Mouse (Mus musculus) bone marrow macrophage, adult 2 months (primary cell): ENCODE data around the gene Car7.

Source experiments
- CTCF ChIP-seq: IDR thresholded peaks from 2 replicates; pipeline ENCODE4 v1.5.1; 2012; ENCODE audit warnings: low read depth, mild to moderate bottlenecking, low read length, moderate library complexity
- POLR2A ChIP-seq: IDR thresholded peaks from 2 replicates; pipeline ENCODE4 v1.6.1; 2012; ENCODE audit warnings: mild to moderate bottlenecking, low read depth, low read length, borderline replicate concordance

DNA sequence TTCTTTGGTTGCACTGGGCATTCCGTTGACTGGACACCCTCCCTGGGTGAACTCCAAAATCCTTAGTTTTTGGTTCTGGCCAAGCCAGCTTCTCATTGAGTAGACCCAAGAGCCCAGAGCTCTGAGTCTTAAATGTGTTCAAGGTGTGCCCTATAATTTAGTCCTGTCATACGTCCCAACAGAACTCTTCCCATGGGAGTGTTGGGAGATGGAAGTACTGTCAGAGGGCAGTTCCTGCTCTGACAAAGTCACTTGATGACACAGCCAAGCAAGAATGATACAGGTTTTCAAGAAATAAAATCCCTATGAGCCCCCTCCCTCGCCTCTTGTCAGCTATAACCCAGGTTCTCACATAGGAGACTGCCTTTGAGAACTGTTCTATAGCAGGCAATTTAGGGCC is 24.4 kb upstream of the Car7 start:
- no peak for TF ChIP-seq POLR2A
- TF ChIP-seq CTCF, result no peak
